Mouse (Mus musculus) hindbrain, embryonic 15.5 days (tissue): Measurements from ENCODE around the gene Mrpl58. TPM values are rescaled to one million over a fixed set of nuclear protein-coding genes. Genes with fewer than 3 reads are reported as not detected.
A peak's percentile ranks its signal among the peaks of the same experiment; 100 is the strongest.
"Not testable (repeated sequence)": the region's sequence is repeated elsewhere in the genome, so short reads cannot be mapped to it uniquely, and the experiment has no call there.

Source experiments
- ATAC-seq: fragments of 200-750 bp; cut with Nextera tagmentation; 2 replicates; pipeline ENCODE4 v1.8.0; 2017; ENCODE audit warnings: low read depth, moderate number of reproducible peaks, moderate TSS enrichment; ENCODE audit not compliant: low FRiP score
- H3K27ac ChIP-seq: fragments of 300-500 bp; sonication (generic); replicated peaks from 2 replicates; pipeline ENCODE4 v1.5.1; 2015; ENCODE audit warnings: mild to moderate bottlenecking, inconsistent platforms
- H3K27me3 ChIP-seq: fragments of 300-500 bp; sonication (generic); 2 replicates; pipeline ENCODE4 v1.6.1; 2015; ENCODE audit warnings: control low read depth, inconsistent platforms
- H3K36me3 ChIP-seq: fragments of 300-500 bp; sonication (generic); 2 replicates; pipeline ENCODE4 v1.6.1; 2015; ENCODE audit warnings: control low read depth, inconsistent platforms
- H3K4me1 ChIP-seq: fragments of 300-500 bp; sonication (generic); replicated peaks from 2 replicates; pipeline ENCODE4 v1.6.1; 2015; ENCODE audit warnings: control low read depth, inconsistent platforms
- H3K4me2 ChIP-seq: fragments of 300-500 bp; sonication (generic); 2 replicates; pipeline ENCODE4 v1.6.1; 2015; ENCODE audit warnings: moderate library complexity, mild to moderate bottlenecking, inconsistent platforms
- H3K4me3 ChIP-seq: fragments of 300-500 bp; sonication (generic); 2 replicates; pipeline ENCODE4 v1.5.1; 2015; ENCODE audit warnings: mild to moderate bottlenecking, inconsistent platforms
- H3K9ac ChIP-seq: fragments of 300-500 bp; sonication (generic); 2 replicates; pipeline ENCODE4 v1.6.1; 2015; ENCODE audit warnings: inconsistent platforms
- H3K9me3 ChIP-seq: fragments of 300-500 bp; sonication (generic); 2 replicates; pipeline ENCODE4 v1.6.1; 2016; ENCODE audit warnings: control low read depth, inconsistent platforms
- WGBS: fragments of 180-500 bp; shearing (Covaris S2); methylation state at CpG from one replicate; pipeline ENCODE4 v1.1.7; 2015; 5-methylcytosine and 5-hydroxymethylcytosine counted together
- polyA plus RNA-seq: library from polyadenylated mRNA; unstranded; fragments of >200 nt; fragmentation: Nextera tagmentation; extraction: Ambion mirVana; gene quantifications from 2 replicates; pipeline ENCODE4 v1.2.1, GENCODE M21; 2015

Gene Mrpl58
- polyA plus RNA-seq, 1 experiment from 2014 or later: 180 TPM

GRCm38 (mm10) chr11:115383701-115384474, 19.7 kb upstream of the Mrpl58 start:
- Histone ChIP-seq H3K36me3 (no peaks in the 10 kb centered on the region), H3K4me3 (peak overlapping the region; percentile 92), H3K4me1 (peaks cover 42% of the 10 kb centered on the region), H3K4me2 (peak overlapping the region; percentile 92), H3K9me3 (no peaks in the 10 kb centered on the region), H3K9ac (peak overlapping the region; percentile 99), H3K27me3 (no peaks in the 10 kb centered on the region), H3K27ac (peak overlapping the region; percentile 96)
- 28% methylated on average over 16 of the region's 16 CpGs for WGBS
- 0 out of 2 replicates have a peak, but pooled peaks have one; percentile 1 for ATAC-seq

DNA sequence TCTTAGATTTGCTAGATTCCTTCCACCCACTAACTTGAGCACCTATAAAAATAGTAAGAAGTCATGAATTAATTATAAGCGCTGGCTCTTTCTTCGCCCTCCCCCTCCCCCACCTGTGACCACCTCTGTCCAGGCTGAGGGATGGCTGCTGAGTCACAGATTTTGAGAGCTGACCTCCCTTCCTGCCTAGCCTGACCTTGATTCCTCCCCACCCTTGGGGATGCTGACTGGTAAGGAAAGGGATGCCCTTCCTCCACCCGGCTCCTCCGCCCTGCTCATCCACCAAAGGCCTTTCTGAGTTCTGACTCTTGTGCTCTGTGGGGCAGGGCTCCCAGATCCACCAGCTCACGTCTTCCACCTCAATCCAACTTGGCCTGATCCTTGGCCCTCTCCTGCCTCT, 19.0 kb upstream of the Mrpl58 start:
- Histone ChIP-seq H3K9me3 (no peaks in the 10 kb centered on the region), H3K27me3 (no peaks in the 10 kb centered on the region), H3K4me3 (no peak overlapping the region), H3K36me3 (no peaks in the 10 kb centered on the region), H3K4me1 (peaks cover 42% of the 10 kb centered on the region), H3K4me2 (peak overlapping the region; percentile 92), H3K27ac (no peak overlapping the region), H3K9ac (no peak overlapping the region)
- ATAC-seq: no peak
- 77% methylated on average over 5 of the region's 5 CpGs for WGBS

GRCm38 (mm10) chr11:115386859-115387258, 16.7 kb upstream of the Mrpl58 start:
- 88% methylated on average over 3 of the region's 3 CpGs for whole genome bisulfite sequencing
- not testable (repeated sequence) for ATAC-seq, H3K4me3 ChIP-seq

DNA sequence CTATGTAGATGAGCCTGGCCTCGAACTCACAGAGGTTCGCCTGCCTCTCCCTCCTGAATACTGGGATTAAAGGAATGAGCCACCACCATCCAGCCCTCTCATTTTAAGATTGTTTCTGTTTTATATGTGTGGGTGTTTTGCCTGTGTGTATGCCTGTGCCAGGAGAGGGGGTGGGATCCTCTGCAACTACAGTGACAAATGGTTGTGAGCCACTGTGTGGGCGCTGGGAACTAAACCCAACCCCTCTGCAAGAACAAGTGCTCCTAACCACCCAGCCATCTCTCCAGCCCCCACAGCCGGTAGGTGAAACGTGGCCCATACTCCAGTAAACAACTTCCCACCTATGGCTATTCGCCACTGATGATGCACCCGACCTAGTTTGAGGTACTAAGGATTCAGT, 12.2 kb upstream of the Mrpl58 start:
- Histone ChIP-seq H3K27ac (no peak overlapping the region), H3K36me3 (peaks cover 61% of the 10 kb centered on the region), H3K4me1 (0 out of 2 replicates have a peak, but pooled peaks cover 1% of the 10 kb centered on the region), H3K9me3 (no peaks in the 10 kb centered on the region), H3K9ac (no peak overlapping the region), H3K4me3 (no peak overlapping the region), H3K27me3 (no peaks in the 10 kb centered on the region), H3K4me2 (no peak overlapping the region)
- WGBS: 92% methylated on average over 7 of the region's 7 CpGs
- ATAC-seq: no peak

More at GRCm38 (mm10) chr11:115386859-115387258, 16.7 kb upstream of the Mrpl58 start:
- not testable (repeated sequence) for H3K27ac ChIP-seq, H3K9ac ChIP-seq, H3K27me3 ChIP-seq, H3K9me3 ChIP-seq, H3K4me2 ChIP-seq
- Histone ChIP-seq H3K36me3 (peaks cover 18% of the 10 kb centered on the region), H3K4me1 (peaks cover 38% of the 10 kb centered on the region)

DNA sequence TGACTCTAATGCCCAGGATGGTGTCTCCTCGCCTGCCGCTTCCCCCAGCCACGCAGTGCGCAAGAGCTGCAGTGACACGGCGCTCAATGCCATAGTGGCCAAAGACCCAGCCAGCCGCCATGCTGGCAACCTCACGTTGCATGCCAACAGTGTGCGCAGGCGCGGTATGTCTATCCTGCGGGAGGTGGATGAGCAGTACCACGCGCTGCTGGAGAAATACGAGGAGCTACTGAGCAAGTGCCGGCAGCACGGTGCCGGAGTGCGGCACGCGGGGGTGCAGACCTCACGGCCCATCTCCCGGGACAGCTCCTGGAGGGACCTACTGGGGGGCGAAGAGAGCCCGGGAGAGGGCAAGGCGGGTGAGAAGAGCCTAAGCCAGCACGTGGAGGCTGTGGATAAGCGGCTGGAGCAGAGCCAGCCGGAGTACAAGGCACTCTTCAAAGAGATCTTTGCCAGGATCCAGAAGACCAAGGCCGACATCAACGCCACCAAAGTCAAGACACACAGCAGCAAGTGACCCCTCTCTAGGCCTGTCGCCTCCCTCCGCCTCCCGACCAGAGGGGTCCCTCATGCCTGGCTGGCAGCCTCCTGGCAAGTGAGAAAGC, 9.7 kb upstream of the Mrpl58 start:
- Histone ChIP-seq H3K9ac (no peak overlapping the region), H3K4me1 (no peaks in the 10 kb centered on the region), H3K27ac (no peak overlapping the region), H3K9me3 (no peaks in the 10 kb centered on the region), H3K36me3 (peaks cover 65% of the 10 kb centered on the region), H3K4me3 (no peak overlapping the region), H3K27me3 (no peaks in the 10 kb centered on the region), H3K4me2 (no peak overlapping the region; the same call in 1 of the 2 replicates)
- WGBS: 70% methylated on average over 34 of the region's 34 CpGs
- no peak for ATAC-seq

- WGBS: 83% methylated on average over 7 of the region's 7 CpGs
These were observed 5.5 kb upstream of the Mrpl58 start for GRCm38 (mm10) chr11:115398085-115398484.

DNA sequence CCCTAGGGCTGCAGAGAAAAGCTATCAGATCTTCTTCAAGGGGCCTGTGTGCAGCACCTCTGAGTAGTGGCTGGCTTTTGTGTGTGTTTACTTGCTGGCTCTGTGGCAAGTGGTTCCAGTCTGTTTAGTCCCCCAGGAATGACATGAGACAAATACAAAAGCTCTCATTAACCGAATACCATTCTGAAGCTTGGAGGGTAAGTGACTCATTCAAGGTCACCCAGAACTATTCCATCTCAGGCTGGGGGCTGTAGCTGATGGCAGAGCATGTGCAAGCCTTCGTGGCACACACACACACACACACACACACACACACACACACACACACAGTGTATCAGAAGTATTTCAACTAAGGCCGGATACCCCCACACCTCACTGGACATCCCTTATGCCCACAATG, 3.4 kb upstream of the Mrpl58 start:
- no peak overlapping the region for H3K9ac ChIP-seq
- no peak for ATAC-seq
- peak overlapping the region; percentile 73; the same call in 1 of the 2 replicates for H3K27ac ChIP-seq
- H3K9me3 ChIP-seq: no peaks in the 10 kb centered on the region
- no peaks in the 10 kb centered on the region for H3K27me3 ChIP-seq
- H3K4me3 ChIP-seq: no peak overlapping the region
- H3K4me1 ChIP-seq: peaks cover 29% of the 10 kb centered on the region
- no peak overlapping the region for H3K4me2 ChIP-seq
- peaks cover 16% of the 10 kb centered on the region for H3K36me3 ChIP-seq
- WGBS: 75% methylated on average over 3 of the region's 3 CpGs

More at GRCm38 (mm10) chr11:115398085-115398484, 5.5 kb upstream of the Mrpl58 start:
- no peaks in the 10 kb centered on the region for H3K9me3 ChIP-seq
- H3K4me3 ChIP-seq: no peak overlapping the region
- no peak overlapping the region for H3K4me2 ChIP-seq
- H3K4me1 ChIP-seq: peaks cover 15% of the 10 kb centered on the region
- H3K9ac ChIP-seq: no peak overlapping the region
- no peak overlapping the region for H3K27ac ChIP-seq
- peaks cover 35% of the 10 kb centered on the region for H3K36me3 ChIP-seq
- H3K27me3 ChIP-seq: no peaks in the 10 kb centered on the region
- no peak for ATAC-seq

DNA sequence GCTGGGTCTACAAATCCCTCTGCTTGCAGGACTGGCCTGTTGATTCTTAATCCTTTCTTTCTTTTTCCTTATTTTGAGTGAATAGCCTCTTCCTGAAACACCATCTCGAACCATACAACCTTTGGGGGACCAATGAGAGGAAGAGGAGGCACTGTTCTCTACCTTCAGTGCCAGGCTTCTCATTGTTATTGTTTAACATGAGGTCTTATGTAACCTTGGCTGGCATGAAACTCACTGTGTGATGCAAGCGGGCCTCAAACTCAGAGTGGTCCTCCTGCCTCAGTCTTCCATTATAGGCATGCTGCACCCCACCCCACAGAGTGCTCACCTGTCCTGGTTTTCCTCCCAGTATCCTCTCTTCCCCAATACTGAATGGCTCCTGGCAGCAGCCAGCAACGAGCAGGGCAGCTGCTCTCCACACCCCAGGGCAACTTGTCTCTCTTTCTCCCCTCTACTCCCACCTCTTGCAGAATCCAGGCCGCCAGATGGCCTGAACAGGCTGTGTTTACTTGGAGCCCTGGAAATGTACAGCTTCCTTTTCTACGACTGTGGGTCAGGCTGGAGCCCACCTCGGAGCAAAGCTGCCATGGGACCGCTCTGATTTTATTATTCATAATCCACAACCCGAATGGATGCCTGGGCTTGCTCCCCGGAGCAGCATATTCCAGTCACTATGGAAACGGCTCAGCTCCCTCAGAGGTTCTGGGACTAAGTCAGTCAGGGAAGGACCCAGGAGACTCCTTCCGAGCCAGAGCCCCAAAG, 2.7 kb upstream of the Mrpl58 start:
- Histone ChIP-seq H3K27ac (peak overlapping the region; percentile 73), H3K4me1 (peaks cover 30% of the 10 kb centered on the region), H3K36me3 (peaks cover 10% of the 10 kb centered on the region), H3K27me3 (no peaks in the 10 kb centered on the region), H3K9me3 (no peaks in the 10 kb centered on the region), H3K4me2 (peak overlapping the region; percentile 21), H3K9ac (no peak overlapping the region; the same call in 1 of the 2 replicates), H3K4me3 (no peak overlapping the region)
- peak; percentile 43 for ATAC-seq
- 35% methylated on average over 11 of the region's 11 CpGs for WGBS

DNA sequence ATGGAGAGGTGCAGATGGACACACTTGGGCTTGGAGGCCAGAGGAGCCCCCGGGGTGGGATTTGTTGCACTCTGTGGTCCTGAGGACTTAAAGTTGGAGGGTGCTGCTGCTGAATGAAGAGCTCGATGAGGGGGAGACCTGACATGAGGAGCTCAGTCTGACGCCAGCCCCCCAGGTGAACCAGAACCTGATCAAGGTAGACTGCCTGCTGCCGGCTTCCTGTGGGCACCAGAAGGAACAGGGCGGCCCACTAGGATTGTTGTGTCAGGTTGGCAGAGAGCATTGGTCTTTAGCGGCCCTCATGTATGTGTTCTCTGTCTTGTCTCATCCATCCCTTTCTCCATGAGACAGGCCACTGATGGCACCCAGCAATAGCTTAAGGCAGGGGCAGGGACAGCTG, 2.2 kb downstream of the Mrpl58 start:
- WGBS: 93% methylated on average over 6 of the region's 6 CpGs
- peaks cover 40% of the 10 kb centered on the region for H3K4me1 ChIP-seq
- H3K9me3 ChIP-seq: no peaks in the 10 kb centered on the region
- peaks cover 24% of the 10 kb centered on the region for H3K36me3 ChIP-seq
- H3K9ac ChIP-seq: no peak overlapping the region
- no peak for ATAC-seq
- H3K4me3 ChIP-seq: no peak overlapping the region
- H3K4me2 ChIP-seq: no peak overlapping the region
- no peaks in the 10 kb centered on the region for H3K27me3 ChIP-seq
- no peak overlapping the region for H3K27ac ChIP-seq

GRCm38 (mm10) chr11:115406858-115407401, 3.4 kb downstream of the Mrpl58 start:
- ATAC-seq: no peak
- peaks cover 27% of the 10 kb centered on the region for H3K36me3 ChIP-seq
- 92% methylated on average over 17 of the region's 17 CpGs for WGBS

GRCm38 (mm10) chr11:115408266-115408920, 4.8 kb downstream of the Mrpl58 start:
- Histone ChIP-seq H3K27me3 (no peaks in the 10 kb centered on the region), H3K4me2 (no peak overlapping the region), H3K36me3 (peaks cover 27% of the 10 kb centered on the region), H3K4me3 (no peak overlapping the region), H3K9ac (no peak overlapping the region), H3K27ac (peak overlapping the region; percentile 63; the same call in 1 of the 2 replicates), H3K4me1 (peaks cover 40% of the 10 kb centered on the region), H3K9me3 (no peaks in the 10 kb centered on the region)
- WGBS: 78% methylated on average over 6 of the region's 6 CpGs
- no peak for ATAC-seq

More at GRCm38 (mm10) chr11:115406858-115407401, 3.4 kb downstream of the Mrpl58 start:
- no peak overlapping the region for H3K4me3 ChIP-seq
- H3K9ac ChIP-seq: no peak overlapping the region
- H3K4me2 ChIP-seq: no peak overlapping the region
- H3K4me1 ChIP-seq: peaks cover 37% of the 10 kb centered on the region
- H3K27ac ChIP-seq: no peak overlapping the region
- H3K9me3 ChIP-seq: no peaks in the 10 kb centered on the region
- H3K27me3 ChIP-seq: no peaks in the 10 kb centered on the region
